Mouse (Mus musculus): ENCODE results near the gene Prdm9. TPM values are rescaled to one million over a fixed set of nuclear protein-coding genes. Genes with fewer than 3 reads are reported as not detected.
"Not testable (repeated sequence)": the region's sequence is repeated elsewhere in the genome, so short reads cannot be mapped to it uniquely, and the experiment has no call there.

Gene Prdm9
- polyA plus RNA-seq (2015; fragmentation: Nextera tagmentation; extraction: Ambion mirVana) = 1.5 and 2.4 TPM in 2 replicates

DNA sequence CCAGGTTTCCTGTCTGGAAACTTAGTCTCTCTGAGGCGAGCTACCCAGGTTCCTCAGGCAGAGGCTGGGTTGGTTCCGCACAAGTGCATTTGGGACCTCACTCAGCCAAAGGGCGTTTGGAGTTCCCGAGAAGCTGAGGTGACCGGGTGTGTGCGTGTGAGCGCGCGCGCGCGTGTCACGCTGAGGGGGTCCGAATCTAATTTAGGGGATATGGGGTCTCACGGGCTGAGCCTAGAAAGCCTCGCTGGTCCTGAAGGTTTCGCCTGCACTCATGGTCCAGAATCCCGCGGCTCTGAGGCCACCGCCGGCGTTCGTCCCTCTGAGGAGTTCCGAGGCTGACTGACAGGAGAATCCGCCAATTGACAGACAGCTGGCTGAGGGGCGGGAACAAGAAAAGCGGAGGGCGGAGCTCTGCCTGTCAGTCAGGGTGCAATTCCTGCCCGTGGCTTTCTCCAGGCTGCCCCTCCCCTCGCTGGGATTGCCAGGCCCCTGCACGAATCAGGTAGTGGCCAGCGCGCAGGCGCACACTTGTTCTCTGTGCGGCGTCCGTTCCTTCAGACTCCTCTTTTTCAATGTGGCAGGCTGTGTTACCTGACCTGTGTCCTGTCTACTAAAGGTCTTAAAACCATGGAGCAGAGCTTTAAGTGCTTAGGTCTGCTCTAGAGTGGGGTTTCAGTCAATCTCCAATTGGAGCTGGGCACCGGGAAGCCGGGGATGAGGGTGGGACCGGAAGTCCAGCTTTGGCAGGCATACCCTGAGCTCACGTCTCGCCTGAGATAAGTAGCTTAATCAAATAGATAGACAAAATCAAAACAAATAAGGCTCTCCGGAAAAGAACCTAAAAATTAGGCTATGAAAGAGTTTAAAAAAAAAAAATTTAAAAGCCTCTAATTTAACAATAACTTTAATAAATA lies at the start of gene Prdm9:
Prdm9 (minus strand) TSS at position 341 of the 914 bp plus-strand sequence.
- peak; percentile 98 for DNase-seq (ENCODE audit: low spot score)

DNA sequence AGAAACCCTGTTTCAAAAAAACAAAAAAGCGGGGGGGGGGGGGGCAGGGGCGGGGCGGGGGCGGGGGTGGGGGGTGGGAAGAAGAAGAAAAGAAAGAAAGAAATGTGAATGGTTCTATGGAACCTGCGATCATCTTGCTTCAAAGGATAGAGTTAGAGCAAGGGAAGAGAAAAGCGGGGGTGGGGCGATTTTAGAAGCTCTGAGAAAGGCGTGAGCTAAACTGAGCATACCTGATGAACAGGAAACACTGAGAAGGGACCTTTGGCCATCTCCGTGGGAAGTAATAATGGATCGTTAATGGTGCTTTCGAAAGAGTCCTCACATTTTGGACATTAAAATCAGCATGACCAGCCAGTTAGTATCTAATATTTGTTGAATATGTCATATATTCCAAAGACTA lies 35.3 kb upstream of the Prdm9 start:
- DNase-seq (ENCODE audit: low spot score) = no peak

DNA sequence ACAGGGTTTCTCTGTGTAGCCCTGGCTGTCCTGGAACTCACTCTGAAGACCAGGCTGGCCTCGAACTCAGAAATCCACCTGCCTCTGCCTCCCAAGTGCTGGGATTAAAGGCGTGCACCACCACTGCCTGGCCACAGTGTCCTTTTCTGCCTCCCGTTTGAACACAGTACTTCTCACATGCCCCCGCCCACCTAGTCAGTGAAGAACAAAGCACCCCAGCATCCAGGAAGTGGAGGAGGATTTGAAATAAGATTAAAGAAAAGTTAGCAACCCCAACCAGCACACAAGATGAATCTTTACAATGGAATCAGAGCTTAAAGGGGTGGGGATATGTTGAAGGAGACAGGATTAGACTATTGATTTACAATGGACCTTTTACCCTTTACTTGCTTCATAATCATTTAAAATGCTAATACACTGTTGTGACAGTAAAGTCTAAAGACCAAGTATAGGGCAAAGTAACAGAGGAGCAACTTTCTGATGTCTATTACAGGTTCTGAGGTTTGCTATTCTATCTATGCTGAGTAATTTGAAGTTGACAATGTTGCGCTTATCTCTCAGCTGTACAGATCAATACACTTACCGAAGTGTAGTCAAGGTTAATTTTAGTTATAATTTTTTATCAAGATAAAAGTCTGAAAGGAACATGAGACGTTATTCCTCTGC lies 27.2 kb upstream of the Prdm9 start:
- peak; percentile 7 for DNase-seq (ENCODE audit: low spot score)

DNA sequence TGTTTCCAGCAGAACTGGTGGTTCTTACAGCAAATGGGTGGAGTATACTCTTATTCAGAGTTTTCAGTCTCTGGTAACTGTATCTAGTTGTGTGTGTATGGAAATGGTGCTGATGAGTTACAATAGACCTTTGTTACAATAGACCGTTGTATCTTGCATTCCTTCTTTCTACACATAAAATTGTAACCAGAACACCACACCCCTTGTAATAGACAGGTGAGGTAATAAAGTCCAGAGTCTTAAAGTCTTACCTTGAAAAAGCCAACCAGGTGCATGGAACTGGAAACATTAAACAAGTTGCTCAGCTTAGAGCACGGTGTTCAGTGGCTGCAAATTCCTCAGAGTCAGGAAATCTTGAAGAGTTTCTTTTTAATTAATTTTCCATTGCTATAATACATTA lies 24.0 kb upstream of the Prdm9 start:
- no peak for DNase-seq (ENCODE audit: low spot score)

DNA sequence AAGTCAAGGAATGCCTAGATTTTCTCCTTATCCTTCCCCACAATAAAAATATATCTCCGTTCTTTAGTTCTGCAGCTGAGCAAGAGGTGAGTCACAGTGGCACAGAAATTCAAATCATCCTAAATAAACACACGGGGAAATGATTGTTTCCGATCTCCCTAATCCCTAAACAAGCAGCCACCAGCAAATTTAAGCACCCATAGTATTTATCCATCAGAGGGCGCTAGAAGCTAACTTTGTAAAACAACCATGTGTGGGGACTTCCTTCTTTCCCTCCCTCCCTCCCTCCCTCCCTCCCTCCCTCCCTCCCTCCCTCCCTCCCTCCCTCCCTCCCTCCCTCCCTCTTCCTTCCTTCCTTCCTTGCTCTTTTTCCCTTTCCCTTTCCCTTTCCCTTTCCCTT lies 21.5 kb upstream of the Prdm9 start:
- DNase-seq (ENCODE audit: low spot score) = peak; percentile 53

DNA sequence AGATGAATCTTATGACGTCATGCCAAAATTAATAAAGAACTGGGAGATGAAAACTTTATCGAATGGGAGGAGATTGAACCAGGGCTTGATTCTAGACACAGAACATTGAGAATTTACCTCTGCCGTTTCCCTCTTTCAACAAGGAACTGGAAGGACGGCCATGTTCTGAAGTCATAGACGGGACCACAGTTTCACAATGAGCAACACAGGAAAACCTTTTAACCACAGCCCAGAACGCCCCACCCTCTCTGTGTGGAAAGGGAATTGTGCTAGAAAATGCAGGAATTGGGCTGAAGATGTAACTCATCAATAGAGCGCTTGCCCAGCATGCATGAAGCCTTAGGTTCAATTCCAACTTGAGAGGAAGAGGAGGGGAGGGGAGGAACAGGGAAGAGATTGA lies 18.9 kb upstream of the Prdm9 start:
- DNase-seq (ENCODE audit: low spot score) = no peak

DNA sequence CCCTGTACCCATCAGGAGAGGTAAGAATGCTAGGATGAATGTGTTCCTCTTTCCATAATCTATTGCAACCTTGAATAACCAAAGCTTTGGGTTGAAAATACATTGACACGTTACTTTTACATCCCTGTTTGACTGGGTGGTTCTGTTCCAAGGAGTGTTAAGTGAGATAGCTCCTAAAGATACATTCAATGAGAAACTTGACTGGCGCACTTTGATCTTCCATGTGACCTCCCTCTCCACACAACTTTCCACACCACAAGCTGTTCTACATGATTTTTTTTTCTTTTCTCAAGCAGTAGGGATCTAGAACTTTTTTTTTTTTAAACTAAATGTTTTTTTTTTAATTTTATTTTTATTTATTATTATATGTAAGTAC lies 15.9 kb upstream of the Prdm9 start:
- no peak for DNase-seq (ENCODE audit: low spot score)

DNA sequence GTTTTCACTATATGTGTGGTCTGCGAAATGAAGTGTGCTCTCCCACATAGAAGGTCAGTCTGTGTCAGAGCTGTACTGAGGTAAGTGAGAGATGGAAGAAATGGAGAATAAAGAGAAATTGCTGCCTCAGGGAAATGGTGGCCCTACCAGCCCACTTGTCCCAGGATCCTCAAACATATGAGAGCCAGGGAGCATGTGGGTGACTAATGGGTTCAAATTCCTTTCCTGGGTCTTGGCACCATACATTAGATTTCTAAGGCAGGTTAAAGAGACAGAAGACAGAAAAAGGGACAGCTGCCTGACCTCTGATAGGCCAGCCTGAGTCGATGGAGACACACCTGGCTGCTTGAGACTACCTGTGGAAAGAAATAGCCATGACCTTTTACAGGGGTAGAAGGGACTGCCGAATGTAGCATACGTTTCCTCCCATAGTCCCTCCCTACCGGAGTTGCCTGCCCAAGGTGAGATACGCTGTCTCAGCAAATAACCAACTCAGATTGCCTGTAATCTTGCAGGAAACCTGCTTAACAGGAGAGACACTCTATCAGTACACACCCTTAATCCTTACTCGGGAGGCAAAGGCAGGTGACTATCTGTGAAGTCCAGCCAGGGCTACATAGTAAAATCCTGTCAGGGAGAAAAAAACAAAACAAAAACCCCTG lies 15.4 kb upstream of the Prdm9 start:
- DNase-seq (ENCODE audit: low spot score) = no peak

DNA sequence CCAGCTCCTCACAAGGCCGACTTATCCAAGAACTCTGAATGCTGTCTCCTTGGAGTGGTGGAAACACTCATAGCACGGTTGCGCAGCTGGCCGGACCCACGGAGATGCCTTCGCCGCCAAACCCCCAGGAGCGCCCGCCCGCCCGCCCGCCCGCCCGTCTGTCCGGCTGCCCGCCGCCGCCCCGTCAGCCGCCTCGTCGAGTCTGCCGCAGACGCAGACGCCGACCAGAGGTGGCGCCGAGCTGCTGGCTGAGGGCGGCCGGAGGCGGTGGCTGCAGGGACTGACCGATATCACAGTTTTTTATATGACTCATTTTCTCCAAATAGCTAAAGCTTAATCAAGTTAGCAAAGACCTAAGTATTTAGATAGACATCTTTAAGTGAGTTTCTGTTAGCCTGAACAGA lies 13.1 kb upstream of the Prdm9 start:
- DNase-seq (ENCODE audit: low spot score) = no peak

DNA sequence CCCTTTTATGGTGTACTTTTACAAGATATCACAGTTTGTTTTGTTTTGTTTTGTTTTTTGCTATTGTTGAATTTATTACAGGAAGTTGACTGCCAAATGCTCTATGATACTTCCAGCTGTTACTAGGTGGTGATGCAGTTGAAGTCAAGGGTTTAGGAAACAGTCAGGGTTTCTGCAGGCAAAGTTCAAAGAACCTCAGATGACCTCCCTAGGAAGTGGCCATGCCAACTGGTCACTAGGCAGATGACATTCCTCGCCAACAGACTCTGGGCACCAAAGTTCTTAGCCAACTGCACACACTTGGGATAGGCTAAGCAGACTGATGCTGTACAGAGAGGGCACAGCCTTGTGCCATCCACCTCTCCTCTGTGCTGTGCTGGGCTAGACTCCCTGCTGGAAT lies 10.9 kb upstream of the Prdm9 start:
- no peak for DNase-seq (ENCODE audit: low spot score)

DNA sequence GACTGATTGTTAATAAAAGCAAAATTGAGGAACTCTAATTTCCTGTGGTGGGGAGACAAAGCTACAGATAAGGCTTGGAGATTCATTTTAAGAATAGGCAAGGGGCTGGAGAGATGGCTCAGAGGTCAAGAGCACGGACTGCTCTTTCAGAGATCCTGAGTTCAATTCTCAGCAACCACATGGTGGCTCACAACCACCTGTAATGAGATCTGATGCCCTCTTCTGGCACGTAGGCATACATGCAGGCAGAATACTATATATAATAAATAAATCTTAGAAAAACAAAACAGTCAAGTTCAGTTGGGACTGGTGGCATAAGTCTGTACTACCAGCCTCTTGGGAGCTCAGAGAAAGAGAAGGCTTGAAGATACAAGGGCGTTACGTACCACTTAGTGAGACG lies 2.8 kb upstream of the Prdm9 start:
- DNase-seq (ENCODE audit: low spot score) = no peak

DNA sequence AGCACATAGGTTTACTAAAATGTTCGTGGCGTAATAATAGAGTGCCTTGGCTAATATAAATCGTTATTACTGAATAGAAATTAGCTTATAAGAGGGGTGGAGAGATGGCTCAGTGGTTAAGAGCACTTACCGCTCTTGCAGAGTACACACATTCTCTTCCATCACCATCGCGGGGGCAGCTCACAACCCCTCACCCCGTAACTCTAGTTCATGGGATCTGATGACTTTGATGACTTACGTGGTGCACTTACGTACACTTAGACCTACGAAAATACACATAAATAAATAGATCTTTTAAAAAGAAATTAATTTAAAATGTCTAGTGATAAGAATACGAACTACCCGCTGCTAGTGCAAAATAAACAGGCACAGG lies 760 bp upstream of the Prdm9 start:
- DNase-seq (ENCODE audit: low spot score) = no peak

DNA sequence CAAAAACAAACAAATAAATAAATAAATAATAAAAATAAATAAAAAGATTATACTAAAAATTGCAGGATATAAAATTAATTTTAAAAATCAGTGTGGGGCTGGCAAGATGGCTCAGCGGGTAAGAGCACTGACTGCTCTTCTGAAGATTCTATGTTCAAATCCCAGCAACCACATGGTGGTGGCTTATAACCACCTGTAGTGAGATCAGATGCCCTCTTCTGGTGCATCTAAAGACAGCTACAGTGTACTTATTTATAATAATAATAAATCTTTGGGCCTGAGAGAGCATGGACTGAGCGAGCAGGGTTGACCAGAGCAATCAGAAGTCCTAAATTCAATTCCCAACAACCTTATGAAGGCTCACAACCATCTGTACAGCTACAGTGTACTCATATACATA lies 4.2 kb downstream of the Prdm9 start:
- no peak for DNase-seq (ENCODE audit: low spot score)

DNA sequence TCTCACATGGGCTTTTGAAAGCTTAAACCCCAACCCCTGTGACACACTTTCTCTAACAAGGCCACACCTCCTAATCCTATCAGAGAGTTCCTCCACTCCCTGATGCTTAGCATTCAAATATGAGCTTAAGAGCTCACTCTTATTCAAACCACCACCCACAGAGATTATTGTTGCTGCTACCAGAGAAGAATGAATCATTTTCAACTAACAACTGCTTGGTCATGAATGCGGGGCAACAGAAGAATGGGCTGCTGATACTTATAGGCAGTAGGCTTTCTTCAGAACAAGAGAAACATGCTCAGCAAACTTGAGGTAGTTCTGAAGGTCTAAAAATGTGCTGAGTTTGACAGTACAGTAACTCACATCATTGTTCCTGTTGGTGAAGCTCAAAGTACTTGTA lies 14.4 kb downstream of the Prdm9 start:
- DNase-seq (ENCODE audit: low spot score) = no peak

DNA sequence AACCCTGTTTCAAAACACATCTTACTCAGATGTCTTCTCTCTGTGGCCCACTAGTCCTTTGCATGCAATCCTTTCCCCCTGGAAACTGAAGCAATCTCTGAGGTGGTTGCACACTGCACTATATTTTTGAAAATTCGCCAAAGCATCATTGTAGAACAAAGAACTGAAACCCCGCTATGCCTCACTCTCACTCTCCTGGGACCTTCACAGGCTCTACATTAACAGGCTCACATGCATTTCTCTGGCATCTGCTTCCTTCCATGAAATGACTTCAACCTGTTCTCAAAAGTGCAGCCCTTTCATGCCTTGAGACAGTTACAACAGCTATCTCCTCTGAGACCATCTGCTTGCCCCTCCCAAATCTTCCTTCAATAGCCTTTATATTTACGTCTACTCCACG lies 17.7 kb downstream of the Prdm9 start:
- DNase-seq (ENCODE audit: low spot score) = no peak

DNA sequence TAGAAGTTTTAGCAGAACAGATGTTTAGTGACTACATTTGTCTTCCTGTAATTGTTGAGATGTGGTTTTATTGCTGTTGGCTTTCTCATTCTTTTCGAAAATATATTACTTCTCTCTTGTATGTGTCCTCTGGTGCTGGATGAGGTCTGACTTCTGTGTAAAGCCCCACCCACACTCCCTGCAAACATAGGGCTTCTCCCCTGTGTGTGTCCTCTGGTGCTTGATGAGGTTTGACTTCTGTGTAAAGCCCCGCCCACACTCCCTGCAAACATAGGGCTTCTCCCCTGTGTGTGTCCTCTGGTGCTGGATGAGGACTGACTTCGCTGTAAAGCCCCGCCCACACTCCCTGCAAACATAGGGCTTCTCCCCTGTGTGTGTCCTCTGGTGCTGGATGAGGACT lies 20.3 kb downstream of the Prdm9 start:
- not testable (repeated sequence) for DNase-seq (ENCODE audit: low spot score)

DNA sequence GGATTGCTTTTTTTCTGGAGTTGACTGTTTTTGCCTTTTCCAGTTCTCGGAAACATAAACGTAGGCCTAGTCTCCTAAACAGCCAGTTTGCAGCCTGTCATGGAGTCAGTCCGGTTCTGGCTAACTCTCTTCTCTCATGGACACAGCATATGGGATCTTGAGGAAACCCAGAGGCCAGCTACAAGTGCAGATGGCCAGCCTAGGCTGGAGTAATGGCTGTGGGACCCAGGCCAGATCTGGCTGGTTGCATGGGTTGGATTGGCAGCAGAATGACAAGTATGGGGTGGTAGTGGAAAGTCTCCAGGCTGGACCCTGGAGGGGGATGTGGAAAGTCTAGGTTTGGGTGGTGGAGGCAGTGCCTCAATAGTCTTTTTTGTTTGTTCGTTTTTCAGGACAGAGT lies 23.8 kb downstream of the Prdm9 start:
- no peak for DNase-seq (ENCODE audit: low spot score)

DNA sequence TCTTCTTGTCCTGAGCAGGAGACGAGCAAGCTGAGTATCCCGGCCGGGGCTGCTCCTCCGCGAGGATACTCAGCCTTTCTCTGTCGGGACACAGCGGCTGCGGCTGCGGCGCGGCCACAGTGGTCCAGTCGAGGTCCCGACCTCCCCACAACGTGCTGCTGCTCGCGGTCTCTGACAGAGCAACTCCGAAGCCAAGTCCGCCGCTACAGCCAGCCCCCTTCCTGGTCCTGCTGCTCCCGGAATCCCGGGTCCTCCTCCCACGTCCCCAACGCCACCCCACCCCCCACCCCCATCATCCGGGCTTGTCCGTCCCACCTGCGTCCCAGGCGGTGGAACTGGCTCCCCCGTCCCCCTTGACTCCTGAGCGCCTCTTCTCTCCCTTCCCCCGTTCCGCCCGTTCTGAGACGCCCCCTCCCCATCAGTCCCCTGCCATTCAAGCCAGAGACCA lies 27.7 kb downstream of the Prdm9 start:
- no peak for DNase-seq (ENCODE audit: low spot score)

DNA sequence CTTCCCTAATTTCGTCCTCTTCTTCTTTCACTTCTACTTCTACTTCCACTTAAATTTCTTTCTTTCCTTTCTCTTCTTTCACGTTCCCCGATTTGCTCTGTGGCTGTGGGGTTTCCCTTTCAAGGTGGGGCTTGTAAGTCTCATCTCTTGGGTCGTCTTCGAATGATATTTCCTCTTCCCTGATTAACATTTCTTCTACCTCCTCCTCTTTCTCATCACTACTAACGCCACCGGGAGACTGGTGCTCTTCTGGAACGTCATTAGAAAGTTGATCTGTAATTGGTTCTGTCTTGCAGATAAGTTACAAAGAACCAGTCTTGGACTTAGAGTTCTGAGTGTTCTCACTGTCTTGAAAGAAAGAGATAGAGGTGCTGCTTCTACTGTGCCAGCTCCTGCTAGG lies 28.2 kb downstream of the Prdm9 start:
- DNase-seq (ENCODE audit: low spot score) = no peak

DNA sequence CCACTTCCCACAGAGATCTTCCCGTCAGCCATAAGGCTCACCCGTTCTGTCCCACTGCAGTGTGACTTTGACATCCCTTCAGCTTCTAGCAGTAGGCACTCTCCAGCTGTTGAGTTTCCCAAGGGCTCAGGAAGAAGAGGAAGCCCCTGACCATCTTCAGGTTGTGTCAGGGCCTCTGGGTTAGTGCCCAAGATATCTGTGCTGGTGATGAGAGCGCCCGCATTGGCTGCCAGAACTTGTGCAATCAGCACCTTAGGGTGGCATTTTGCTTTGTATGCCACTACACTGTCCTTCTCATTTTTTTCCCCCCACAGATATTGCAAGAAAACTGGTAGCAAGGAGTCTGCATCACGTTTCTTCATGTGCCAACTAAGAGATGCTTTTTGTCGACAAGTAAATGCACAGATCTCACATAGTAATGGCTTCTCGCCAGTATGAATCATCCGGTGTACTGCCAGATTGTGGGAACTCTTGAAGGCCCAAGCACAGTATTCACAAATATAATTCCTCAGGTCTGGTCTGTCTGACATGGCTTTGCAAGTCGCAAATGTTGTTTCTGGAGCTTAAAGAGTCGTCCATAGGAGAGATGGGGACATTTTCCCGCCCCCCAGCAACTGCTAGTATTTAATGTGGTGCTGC lies 28.9 kb downstream of the Prdm9 start:
- no peak for DNase-seq (ENCODE audit: low spot score)

DNA sequence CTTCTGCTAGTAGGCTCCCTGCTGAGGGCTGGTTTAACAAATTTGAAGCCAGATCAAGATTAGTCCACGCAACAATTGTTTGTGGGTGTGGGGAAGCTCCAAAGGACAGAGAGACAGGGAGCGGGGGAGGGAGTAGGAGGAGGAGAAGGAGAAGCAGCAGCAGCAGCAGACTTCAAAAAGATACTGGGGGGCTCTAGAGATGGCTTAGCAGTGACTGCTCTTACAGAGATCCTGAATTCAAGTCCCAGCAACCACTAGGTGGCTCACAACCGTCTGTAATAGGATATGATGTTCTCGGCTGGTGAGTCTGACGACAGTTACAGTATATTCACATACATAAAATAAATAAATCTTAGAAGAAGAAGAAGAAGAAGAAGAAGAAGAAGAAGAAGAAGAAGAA lies 34.0 kb downstream of the Prdm9 start:
- peak; percentile 65 for DNase-seq (ENCODE audit: low spot score)

DNA sequence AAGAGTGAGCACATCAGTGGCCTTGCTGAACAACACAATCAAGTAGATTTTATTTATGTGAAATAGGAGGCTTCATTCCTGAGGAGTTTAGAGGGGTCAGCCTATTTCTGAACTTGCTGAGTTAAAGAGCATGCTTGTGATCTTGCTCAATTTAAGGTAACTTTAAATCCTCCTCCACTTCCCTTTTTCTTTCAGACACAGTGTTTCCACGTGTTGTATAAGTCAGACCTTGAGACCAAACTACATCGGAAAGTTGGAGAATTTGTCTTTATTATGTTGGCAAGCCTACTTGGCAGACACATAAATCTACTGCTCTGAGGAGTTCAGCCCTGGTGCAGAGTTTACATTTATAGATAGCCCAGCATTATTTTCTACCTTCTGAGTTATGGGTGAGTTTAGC lies 35.3 kb downstream of the Prdm9 start:
- no peak for DNase-seq (ENCODE audit: low spot score)
